Mouse (Mus musculus): ENCODE results near the gene Slc24a1.

- TF ChIP-seq CTCF (IDR thresholded peaks at IDR 0.05; ENCODE audit: borderline replicate concordance, control insufficient read depth, extremely low read depth, insufficient read depth, low read length, poor library complexity) (no peak), POLR2A (IDR thresholded peaks at IDR 0.05; ENCODE audit: control insufficient read depth, extremely low read depth, insufficient read depth, low read length, poor library complexity) (no peak)
These were observed 11.6 kb downstream of the Slc24a1 start for GRCm38 (mm10) chr9:64939790-64940189.
